Mouse (Mus musculus): ENCODE measurements at regions not wholly inside any gene's neighbourhood (a gene's known extent, or its start where the extent isn't known, plus 50 kb on each side); places are given as distances from the start of the nearest gene placed in this dataset.

- no peak for DNase-seq (ENCODE audit: low spot score in 2 of 2)
Measured at GRCm38 (mm10) chr15:69923833-69924232, 3423.1 kb upstream of the Lrrc6 start.

DNA sequence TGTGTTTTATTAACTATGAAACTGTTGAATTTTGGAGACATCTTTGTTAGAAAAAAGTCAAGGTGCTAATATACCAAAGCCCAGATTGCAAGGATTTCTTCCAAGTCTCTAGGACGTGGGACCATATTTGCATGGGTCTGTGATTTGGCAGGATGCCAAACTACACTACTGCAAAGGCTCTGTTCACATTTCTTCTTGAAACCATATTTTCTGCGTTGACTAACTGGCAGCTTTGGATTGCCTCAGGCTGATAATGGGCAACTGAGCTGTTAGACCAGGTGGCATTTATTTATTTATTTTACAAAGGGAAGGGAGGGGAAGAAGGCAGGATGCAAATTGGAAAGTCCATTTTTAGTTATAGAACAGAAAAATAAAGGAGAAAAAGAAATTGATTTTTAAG lies 3422.6 kb upstream of the Lrrc6 start:
- DNase-seq (ENCODE audit: low spot score in 2 of 2): peak; percentile 4 to 6

GRCm38 (mm10) chr15:69922176-69922575 lies 3421.5 kb upstream of the Lrrc6 start:
- DNase-seq (ENCODE audit: low spot score in 2 of 2): no peak

GRCm38 (mm10) chr15:69885764-69886163 lies 3385.1 kb upstream of the Lrrc6 start:
- no peak for DNase-seq (ENCODE audit: low spot score in 2 of 2)

GRCm38 (mm10) chr15:69878511-69878910 lies 3377.8 kb upstream of the Lrrc6 start:
- no peak for DNase-seq (ENCODE audit: low spot score in 2 of 2)

GRCm38 (mm10) chr15:69853521-69853920 lies 3352.8 kb upstream of the Lrrc6 start:
- DNase-seq (ENCODE audit: low spot score in 2 of 2): no peak

- DNase-seq (ENCODE audit: low spot score in 2 of 2): no peak
Measured at GRCm38 (mm10) chr15:69849644-69850043, 3348.9 kb upstream of the Lrrc6 start.
